In genomic region chr14:108638291-108638690, GRCm38 (mm10) we compare ENCODE assay signal across 24 mouse cellular contexts.
"Had no signal": no experiment of that assay in that cellular context is flagged by ENCODE, and none has a peak within 500 bp of the region (broad histone marks: within the 10 kb centered on the region; RNA-seq: fewer than 3 reads in every experiment).

No protein-coding gene starts in this region.

- DNase-seq: gastrocnemius, postnatal 14 days; gastrocnemius, postnatal 36 days; heart, adult 11 months; heart, adult 2 months; heart, postnatal 14 days; heart, postnatal 36 days; kidney, adult 18-20 months; kidney, adult 8-10 months; kidney, postnatal 10 days; kidney, postnatal 25 days; kidney, postnatal 4 days; layer of hippocampus, postnatal 36 days; left cerebral cortex, postnatal 4 days had no signal

- H3K27ac ChIP-seq: heart, adult 2 months; heart, embryonic 13.5 days; heart, embryonic 15.5 days; hindbrain, embryonic 13.5 days; hindbrain, embryonic 15.5 days; intestine, embryonic 15.5 days; layer of hippocampus, adult 2 months; limb, embryonic 13.5 days; limb, embryonic 15.5 days had no signal

- H3K27me3 ChIP-seq: heart, embryonic 13.5 days; heart, embryonic 15.5 days; hindbrain, embryonic 13.5 days; hindbrain, embryonic 15.5 days; intestine, embryonic 15.5 days; limb, embryonic 13.5 days; limb, embryonic 15.5 days had no signal

- H3K4me1 ChIP-seq: heart, embryonic 13.5 days; heart, embryonic 15.5 days; hindbrain, embryonic 13.5 days; hindbrain, embryonic 15.5 days; intestine, embryonic 15.5 days; limb, embryonic 13.5 days; limb, embryonic 15.5 days had no signal

- H3K36me3 ChIP-seq: heart, embryonic 13.5 days; heart, embryonic 15.5 days; hindbrain, embryonic 13.5 days; hindbrain, embryonic 15.5 days; intestine, embryonic 15.5 days; limb, embryonic 13.5 days; limb, embryonic 15.5 days had no signal

- H3K4me2 ChIP-seq: heart, embryonic 11.5 days; heart, embryonic 13.5 days; heart, embryonic 15.5 days; hindbrain, embryonic 13.5 days; hindbrain, embryonic 15.5 days; intestine, embryonic 15.5 days; limb, embryonic 13.5 days; limb, embryonic 15.5 days had no signal

- H3K4me3 ChIP-seq: heart, adult 2 months; heart, embryonic 13.5 days; heart, embryonic 15.5 days; hindbrain, embryonic 13.5 days; hindbrain, embryonic 15.5 days; intestine, embryonic 15.5 days; layer of hippocampus, adult 2 months; limb, embryonic 13.5 days; limb, embryonic 15.5 days had no signal

- H3K9me3 ChIP-seq: heart, embryonic 13.5 days; heart, embryonic 15.5 days; hindbrain, embryonic 13.5 days; hindbrain, embryonic 15.5 days; intestine, embryonic 15.5 days; limb, embryonic 13.5 days; limb, embryonic 15.5 days had no signal

- H3K9ac ChIP-seq: heart, embryonic 13.5 days; heart, embryonic 15.5 days; hindbrain, embryonic 13.5 days; hindbrain, embryonic 15.5 days; intestine, embryonic 15.5 days; limb, embryonic 13.5 days; limb, embryonic 15.5 days had no signal

- ATAC-seq: inflammation-experienced regulatory T-cells, adult 6 months; intestine, embryonic 15.5 days; intestine, postnatal 0 days had no signal
